Mouse (Mus musculus): ENCODE results near the gene Slc18b1.

Slc18b1 gene

DNA sequence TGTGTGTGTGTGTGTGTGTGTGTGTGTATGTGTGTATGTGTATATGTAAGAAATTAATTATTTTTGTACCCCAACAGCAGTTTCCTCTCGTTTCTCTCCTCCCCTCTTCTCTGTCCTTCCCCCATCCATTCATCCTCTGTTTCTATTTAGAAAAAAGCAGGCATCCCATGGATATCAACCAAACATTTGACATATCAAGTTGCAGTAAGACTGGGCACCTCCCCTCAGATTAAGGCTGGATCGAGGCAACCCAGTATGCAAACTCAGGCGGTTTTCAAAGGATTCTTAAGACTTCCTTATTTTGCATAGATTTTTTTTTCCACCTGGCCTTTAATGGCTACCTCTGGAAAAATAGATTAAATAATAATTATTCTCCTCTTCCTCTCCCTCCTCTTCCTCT lies 820 bp downstream of the Slc18b1 start:
- no peak for TF ChIP-seq GATA4 (IDR thresholded peaks at IDR 0.05; ENCODE audit: insufficient replicate concordance, low read length)

- TF ChIP-seq GATA4 (IDR thresholded peaks at IDR 0.05; ENCODE audit: insufficient replicate concordance, low read length): no peak
Observed at GRCm38 (mm10) chr10:23798142-23798541, 1.4 kb downstream of the Slc18b1 start.

DNA sequence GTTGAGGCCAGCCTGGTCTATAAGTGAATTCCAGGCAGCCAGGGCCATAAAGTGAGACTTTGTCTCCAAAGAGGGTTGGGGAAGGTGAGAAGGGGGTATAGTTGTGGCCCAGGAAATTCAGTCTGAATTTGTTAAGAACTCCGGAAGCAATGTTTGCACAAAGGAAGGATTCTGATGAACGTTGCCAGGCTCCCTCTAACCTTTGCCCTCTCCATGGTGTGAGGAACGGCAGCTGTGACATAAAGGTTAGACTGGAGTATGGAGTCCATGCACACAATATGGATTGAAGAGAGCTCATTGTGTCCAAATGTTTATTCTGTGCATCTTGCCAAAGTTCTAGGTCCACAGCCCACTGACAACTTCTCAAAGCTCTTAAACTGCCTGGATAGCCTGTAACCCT lies 3.1 kb downstream of the Slc18b1 start:
- no peak for TF ChIP-seq GATA4 (IDR thresholded peaks at IDR 0.05; ENCODE audit: insufficient replicate concordance, low read length)

DNA sequence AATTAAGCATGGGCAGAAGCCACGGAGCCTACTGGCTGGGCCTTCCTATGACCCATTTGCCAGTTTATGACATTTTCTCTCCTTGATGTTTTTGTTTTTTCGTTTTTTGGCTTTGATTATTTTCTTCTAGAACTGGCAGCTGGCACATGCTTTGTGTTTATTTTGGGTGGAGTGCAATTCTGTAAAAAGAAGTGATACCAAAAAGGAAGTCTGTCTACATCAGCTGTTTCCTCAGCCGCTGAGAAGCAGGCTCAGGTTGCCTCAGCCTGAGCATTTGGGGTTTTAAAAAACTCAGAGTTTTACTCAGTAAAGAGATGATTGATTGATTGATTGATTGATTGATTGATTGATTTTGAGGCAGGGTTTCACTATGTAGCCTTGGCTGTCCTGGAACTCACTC lies 6.1 kb downstream of the Slc18b1 start:
- TF ChIP-seq GATA4 (IDR thresholded peaks at IDR 0.05; ENCODE audit: insufficient replicate concordance, low read length): no peak

DNA sequence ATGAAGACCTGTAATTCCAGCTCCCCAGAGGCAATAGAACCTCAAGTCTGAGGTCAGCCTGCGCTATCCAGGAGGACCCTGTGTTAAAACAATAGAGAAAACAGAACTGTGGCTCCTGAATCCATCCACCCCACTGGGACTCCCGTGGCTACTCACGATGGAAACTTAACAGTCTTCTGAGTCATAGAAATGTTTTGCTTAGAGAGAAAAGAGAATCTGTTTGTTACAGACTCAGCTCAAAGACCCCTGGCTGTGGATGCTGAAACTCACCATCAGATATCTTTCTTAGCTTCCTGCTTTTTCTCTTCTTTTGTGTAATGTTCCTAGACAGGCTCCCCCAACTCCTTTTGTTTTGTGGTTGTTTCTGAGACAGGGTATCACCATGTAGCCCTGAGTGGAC lies 7.9 kb downstream of the Slc18b1 start:
- no peak for TF ChIP-seq GATA4 (IDR thresholded peaks at IDR 0.05; ENCODE audit: insufficient replicate concordance, low read length)

GRCm38 (mm10) chr10:23806201-23806600 lies 9.4 kb downstream of the Slc18b1 start:
- no peak for TF ChIP-seq GATA4 (IDR thresholded peaks at IDR 0.05; ENCODE audit: insufficient replicate concordance, low read length)

DNA sequence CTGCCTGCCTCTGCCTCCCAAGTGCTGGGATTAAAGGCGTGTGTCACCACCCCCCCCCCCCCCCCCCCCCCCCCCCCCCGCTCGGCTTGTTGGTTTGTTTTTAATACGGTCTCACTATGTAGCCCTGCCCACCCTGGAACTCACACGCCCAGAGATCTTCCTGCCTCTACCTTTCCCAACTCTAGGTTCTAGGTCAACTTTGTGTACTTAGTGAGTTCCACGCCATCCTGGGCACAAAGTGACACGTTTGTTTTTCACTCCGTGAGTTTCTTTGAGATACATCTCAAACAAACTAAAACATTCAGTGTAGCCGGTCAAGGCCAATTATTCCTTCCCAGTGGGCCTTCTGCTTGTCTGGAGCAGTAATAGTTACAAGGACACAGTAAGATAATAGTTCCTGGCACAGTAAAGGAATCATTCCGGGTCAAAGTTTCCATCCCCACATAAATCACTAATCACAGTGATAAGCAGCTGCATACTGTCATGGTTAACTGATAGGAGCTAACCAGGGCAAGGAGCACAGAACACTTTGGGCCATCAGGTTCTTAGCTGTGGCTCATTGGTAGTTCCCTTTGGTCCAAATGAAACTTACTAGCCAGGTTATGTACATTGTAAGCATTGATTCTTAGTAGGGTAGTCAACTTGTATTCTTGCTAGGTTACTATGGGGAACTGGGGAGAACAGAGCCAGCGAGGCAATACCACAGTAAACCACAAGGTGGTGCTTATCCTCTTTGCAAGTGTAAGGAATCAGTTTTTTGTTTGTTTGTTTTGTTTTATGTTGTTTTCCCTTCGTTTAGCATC lies 15.1 kb downstream of the Slc18b1 start:
- peak; percentile 83 for TF ChIP-seq GATA4 (IDR thresholded peaks at IDR 0.05; ENCODE audit: insufficient replicate concordance, low read length)

DNA sequence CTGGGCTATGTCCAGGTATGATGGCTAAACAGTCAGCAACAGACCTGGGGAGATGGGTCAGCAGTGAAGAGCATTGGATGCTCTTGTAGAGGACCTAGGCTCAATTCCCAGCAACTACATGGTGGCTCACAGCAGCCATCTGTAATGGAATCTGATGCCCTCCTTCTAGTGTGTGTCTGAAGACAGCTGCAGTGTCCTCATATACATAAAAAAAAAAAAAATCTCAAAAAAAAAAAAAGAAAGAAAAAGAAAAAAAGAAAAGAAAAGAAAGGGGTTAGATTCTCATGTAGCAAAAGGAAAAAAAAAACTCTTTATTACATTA lies 15.6 kb downstream of the Slc18b1 start:
- no peak for TF ChIP-seq GATA4 (IDR thresholded peaks at IDR 0.05; ENCODE audit: insufficient replicate concordance, low read length)

GRCm38 (mm10) chr10:23812852-23813766 lies 16.3 kb downstream of the Slc18b1 start:
- no peak for TF ChIP-seq GATA4 (IDR thresholded peaks at IDR 0.05; ENCODE audit: insufficient replicate concordance, low read length)

DNA sequence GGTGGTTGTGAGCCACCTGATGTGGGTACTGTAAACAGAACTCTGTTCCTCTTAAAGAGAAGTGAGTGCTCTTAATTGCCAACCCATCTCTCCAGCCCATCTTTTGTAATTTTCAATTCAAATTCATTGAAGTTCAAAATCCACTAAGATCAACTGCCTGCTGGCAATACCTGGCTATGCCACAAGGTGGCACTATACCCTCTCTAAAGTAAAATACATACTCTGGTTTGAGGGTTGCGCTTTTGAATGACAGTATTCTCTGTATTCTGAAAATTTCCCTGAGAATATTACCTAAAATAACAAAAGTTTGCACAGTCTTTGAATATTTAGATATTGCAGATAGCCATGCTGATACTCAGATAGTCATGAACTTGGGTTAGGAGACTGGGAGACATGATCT lies 18.4 kb downstream of the Slc18b1 start:
- no peak for TF ChIP-seq GATA4 (IDR thresholded peaks at IDR 0.05; ENCODE audit: insufficient replicate concordance, low read length)

DNA sequence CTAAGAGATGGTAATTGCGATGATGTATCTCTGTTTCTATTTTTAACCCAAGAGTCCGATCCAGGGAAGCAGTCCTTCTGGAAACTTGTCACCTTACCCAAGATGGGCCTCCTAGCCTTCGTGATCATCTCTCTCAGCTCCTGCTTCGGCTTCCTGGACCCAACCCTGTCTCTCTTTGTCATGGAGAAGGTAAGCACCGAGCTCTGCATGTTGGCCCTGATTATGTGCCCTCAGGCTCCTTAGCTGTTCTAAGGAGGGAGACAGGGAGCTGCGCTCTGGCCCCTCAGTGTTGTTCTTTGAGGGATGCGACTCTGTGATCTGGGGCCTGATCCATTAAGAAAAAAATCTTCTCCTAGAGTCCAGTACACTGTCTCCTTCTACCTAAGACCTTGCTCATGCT lies 19.5 kb downstream of the Slc18b1 start:
- TF ChIP-seq GATA4 (IDR thresholded peaks at IDR 0.05; ENCODE audit: insufficient replicate concordance, low read length): no peak

DNA sequence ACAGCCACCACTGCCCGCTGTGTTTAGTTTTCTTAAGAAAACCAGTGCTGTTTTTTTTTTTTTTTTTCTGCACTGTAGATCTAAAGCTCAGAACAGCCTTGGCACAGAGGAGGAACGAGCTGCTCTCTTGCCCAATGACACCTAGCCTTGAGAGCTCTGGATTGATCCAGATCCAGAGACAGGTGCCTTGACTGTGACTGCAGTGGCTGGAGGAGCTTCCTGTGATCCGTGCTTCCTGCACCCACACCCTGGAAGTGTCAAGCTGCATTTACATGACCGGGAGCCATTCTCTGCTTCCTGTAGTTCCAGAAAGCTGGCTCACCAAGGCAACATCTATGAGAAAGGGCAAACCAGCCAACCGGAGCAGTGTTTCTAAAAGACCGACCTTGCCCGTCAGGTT lies 29.7 kb downstream of the Slc18b1 start:
- TF ChIP-seq GATA4 (IDR thresholded peaks at IDR 0.05; ENCODE audit: insufficient replicate concordance, low read length): no peak

DNA sequence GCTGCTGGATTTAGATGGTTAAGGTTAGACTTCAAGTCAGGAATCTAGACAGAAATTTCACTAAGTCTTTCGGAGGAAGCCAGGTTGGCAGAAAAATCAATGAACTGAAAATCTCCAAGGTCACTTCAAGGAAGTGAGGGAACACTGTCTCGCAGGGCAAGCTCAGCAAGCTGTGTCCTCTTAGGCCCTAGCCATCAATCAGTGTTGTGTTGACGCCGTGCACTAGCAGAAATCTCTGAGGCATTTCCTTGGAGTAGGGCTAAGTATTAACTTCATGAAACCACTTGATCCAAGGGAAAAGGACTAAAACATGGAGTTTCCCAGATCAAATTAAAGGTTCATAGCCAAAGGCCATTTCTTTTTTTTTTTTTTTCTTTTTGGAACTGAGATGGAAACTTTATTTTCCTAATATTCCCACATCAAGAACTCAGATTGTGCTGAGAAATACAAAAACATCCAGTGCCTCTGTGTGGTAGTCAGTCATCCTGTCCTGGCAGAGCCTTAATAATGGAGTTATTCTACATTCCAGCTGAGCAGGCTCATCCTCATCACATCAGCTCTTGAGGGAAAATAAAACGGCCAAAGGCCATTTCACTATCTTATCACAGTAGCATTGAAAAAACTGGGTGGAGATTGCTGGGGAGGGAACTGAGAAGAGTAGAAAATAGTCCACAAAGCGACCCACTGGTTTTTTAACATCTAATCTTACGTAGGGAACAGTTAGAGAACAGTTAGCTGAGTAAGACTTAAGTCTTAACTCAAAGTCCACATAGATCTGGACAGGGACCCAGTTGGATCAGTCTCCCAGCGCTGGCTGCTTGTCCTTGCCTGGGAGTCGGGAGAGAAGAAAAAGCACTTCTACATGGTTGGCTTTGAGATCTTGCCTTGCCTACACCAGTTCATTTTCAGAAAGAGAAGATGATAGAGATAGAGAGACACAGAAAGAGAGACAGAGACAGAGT lies 39.5 kb downstream of the Slc18b1 start:
- no peak for TF ChIP-seq GATA4 (IDR thresholded peaks at IDR 0.05; ENCODE audit: insufficient replicate concordance, low read length)

- no peak for TF ChIP-seq GATA4 (IDR thresholded peaks at IDR 0.05; ENCODE audit: insufficient replicate concordance, low read length)
Observed at GRCm38 (mm10) chr10:23837115-23837514, 40.3 kb downstream of the Slc18b1 start.

DNA sequence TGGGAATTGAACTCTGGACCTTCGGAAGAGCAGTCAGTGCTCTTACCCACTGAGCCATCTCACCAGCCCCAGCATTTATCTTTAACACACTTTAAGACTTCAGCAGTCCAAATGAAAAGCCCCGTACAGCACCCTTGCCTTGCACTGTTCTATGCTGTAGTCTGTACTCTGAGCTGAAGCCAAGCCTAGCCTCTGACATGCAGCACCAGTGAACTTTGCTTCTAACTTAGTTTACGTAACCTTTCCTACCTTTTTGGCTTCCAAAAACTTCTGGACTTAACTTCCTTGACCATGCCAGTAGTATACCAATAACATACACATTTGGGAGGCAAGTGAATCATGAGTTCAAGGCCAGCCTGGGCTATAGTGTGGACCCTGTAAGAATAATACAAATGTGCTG lies 42.1 kb downstream of the Slc18b1 start:
- no peak for TF ChIP-seq GATA4 (IDR thresholded peaks at IDR 0.05; ENCODE audit: insufficient replicate concordance, low read length)

All from liver, adult (tissue).